Mouse (Mus musculus): ENCODE data around the gene Carm1. TPM values are rescaled to one million over a fixed set of nuclear protein-coding genes. Genes with fewer than 3 reads are reported as not detected.

Carm1 gene
- polyA plus RNA-seq, 1 experiment from 2014 or later, result 11.9 TPM

- Histone ChIP-seq H3K36me3 (ENCODE audit: control insufficient read depth, insufficient read depth) (peaks cover 54% of the 10 kb centered on the region), H3K4me3 (ENCODE audit: low read depth, low read length) (no peak overlapping the region), H3K9ac (ENCODE audit: low read depth, low read length) (no peak overlapping the region), H3K9me3 (ENCODE audit: control insufficient read depth) (no peaks in the 10 kb centered on the region), H3K27me3 (replicated peaks; ENCODE audit: control insufficient read depth, insufficient read depth, low read length) (no peaks in the 10 kb centered on the region), H3K4me1 (replicated peaks; ENCODE audit: control insufficient read depth, insufficient read depth, low read length) (no peaks in the 10 kb centered on the region), H3K27ac (ENCODE audit: low read depth, low read length) (no peak overlapping the region), H3K4me2 (replicated peaks; ENCODE audit: low read depth) (no peak overlapping the region)
- TF ChIP-seq CTCF (IDR thresholded peaks at IDR 0.05; ENCODE audit: low read depth), result no peak
- no peak for ATAC-seq
- WGBS, result 90% methylated on average over 15 of the region's 15 CpGs
Observed at GRCm38 (mm10) chr9:21507753-21508430, 38.8 kb upstream of the Carm1 start.

GRCm38 (mm10) chr9:21508871-21509404 lies 37.8 kb upstream of the Carm1 start:
- H3K9me3 ChIP-seq (ENCODE audit: control insufficient read depth), result no peaks in the 10 kb centered on the region
- no peaks in the 10 kb centered on the region for H3K27me3 ChIP-seq (replicated peaks; ENCODE audit: control insufficient read depth, insufficient read depth, low read length)
- no peak overlapping the region for H3K27ac ChIP-seq (ENCODE audit: low read depth, low read length)
- peak overlapping the region; percentile 55 for H3K4me3 ChIP-seq (ENCODE audit: low read depth, low read length)
- no peak for ATAC-seq
- H3K36me3 ChIP-seq (ENCODE audit: control insufficient read depth, insufficient read depth), result peaks cover 44% of the 10 kb centered on the region
- no peak for TF ChIP-seq CTCF (IDR thresholded peaks at IDR 0.05; ENCODE audit: low read depth)
- H3K4me2 ChIP-seq (replicated peaks; ENCODE audit: low read depth), result peak overlapping the region; percentile 67
- H3K9ac ChIP-seq (ENCODE audit: low read depth, low read length), result no peak overlapping the region; the same call in 1 of the 2 replicates
- no peaks in the 10 kb centered on the region for H3K4me1 ChIP-seq (replicated peaks; ENCODE audit: control insufficient read depth, insufficient read depth, low read length)
- WGBS, result 67% methylated on average over 7 of the region's 7 CpGs

GRCm38 (mm10) chr9:21509772-21510688 lies 36.7 kb upstream of the Carm1 start, which contains the start of gene Tmed1:
TSS of gene Tmed1 (minus strand) at chr9:21510252.
- no peak for TF ChIP-seq CTCF (IDR thresholded peaks at IDR 0.05; ENCODE audit: low read depth)
- Histone ChIP-seq H3K9me3 (ENCODE audit: control insufficient read depth) (no peaks in the 10 kb centered on the region), H3K4me2 (replicated peaks; ENCODE audit: low read depth) (peak within 1 kb of the TSS; percentile 67), H3K4me1 (replicated peaks; ENCODE audit: control insufficient read depth, insufficient read depth, low read length) (no peaks in the 10 kb centered on the region), H3K27me3 (replicated peaks; ENCODE audit: control insufficient read depth, insufficient read depth, low read length) (no peaks in the 10 kb centered on the region), H3K4me3 (ENCODE audit: low read depth, low read length) (peak within 1 kb of the TSS; percentile 55), H3K36me3 (ENCODE audit: control insufficient read depth, insufficient read depth) (peaks cover 33% of the 10 kb centered on the region), H3K9ac (ENCODE audit: low read depth, low read length) (peak within 1 kb of the TSS; percentile 32), H3K27ac (ENCODE audit: low read depth, low read length) (peak within 1 kb of the TSS; percentile 65)
- peak; percentile 97 for ATAC-seq
- WGBS, result under 1% methylated on average over 44 of the region's 44 CpGs

GRCm38 (mm10) chr9:21510689-21511015 lies 36.0 kb upstream of the Carm1 start:
- Histone ChIP-seq H3K9ac (ENCODE audit: low read depth, low read length) (no peak overlapping the region), H3K27me3 (replicated peaks; ENCODE audit: control insufficient read depth, insufficient read depth, low read length) (no peaks in the 10 kb centered on the region), H3K4me3 (ENCODE audit: low read depth, low read length) (peak overlapping the region; percentile 55), H3K36me3 (ENCODE audit: control insufficient read depth, insufficient read depth) (peaks cover 26% of the 10 kb centered on the region), H3K4me1 (replicated peaks; ENCODE audit: control insufficient read depth, insufficient read depth, low read length) (no peaks in the 10 kb centered on the region), H3K9me3 (ENCODE audit: control insufficient read depth) (no peaks in the 10 kb centered on the region), H3K27ac (ENCODE audit: low read depth, low read length) (peak overlapping the region; percentile 65; the same call in 1 of the 2 replicates), H3K4me2 (replicated peaks; ENCODE audit: low read depth) (peak overlapping the region; percentile 67)
- no peak for TF ChIP-seq CTCF (IDR thresholded peaks at IDR 0.05; ENCODE audit: low read depth)
- no peak for ATAC-seq
- WGBS, result 6% methylated on average over 7 of the region's 7 CpGs

GRCm38 (mm10) chr9:21511052-21511451 lies 35.6 kb upstream of the Carm1 start:
- H3K4me3 ChIP-seq (ENCODE audit: low read depth, low read length), result no peak overlapping the region
- H3K27me3 ChIP-seq (replicated peaks; ENCODE audit: control insufficient read depth, insufficient read depth, low read length), result no peaks in the 10 kb centered on the region
- no peak for TF ChIP-seq CTCF (IDR thresholded peaks at IDR 0.05; ENCODE audit: low read depth)
- no peak for ATAC-seq
- no peaks in the 10 kb centered on the region for H3K4me1 ChIP-seq (replicated peaks; ENCODE audit: control insufficient read depth, insufficient read depth, low read length)
- 70% methylated on average over 9 of the region's 9 CpGs for WGBS
- H3K36me3 ChIP-seq (ENCODE audit: control insufficient read depth, insufficient read depth), result peaks cover 22% of the 10 kb centered on the region
- H3K9ac ChIP-seq (ENCODE audit: low read depth, low read length), result no peak overlapping the region
- H3K27ac ChIP-seq (ENCODE audit: low read depth, low read length), result no peak overlapping the region
- no peaks in the 10 kb centered on the region for H3K9me3 ChIP-seq (ENCODE audit: control insufficient read depth)
- H3K4me2 ChIP-seq (replicated peaks; ENCODE audit: low read depth), result peak overlapping the region; percentile 67; the same call in 1 of the 2 replicates

GRCm38 (mm10) chr9:21513466-21513865 lies 33.2 kb upstream of the Carm1 start:
- whole genome bisulfite sequencing, result 98% methylated on average over 4 of the region's 4 CpGs
- no peaks in the 10 kb centered on the region for H3K27me3 ChIP-seq (replicated peaks; ENCODE audit: control insufficient read depth, insufficient read depth, low read length)
- H3K27ac ChIP-seq (ENCODE audit: low read depth, low read length), result no peak overlapping the region
- ATAC-seq, result no peak
- no peak for TF ChIP-seq CTCF (IDR thresholded peaks at IDR 0.05; ENCODE audit: low read depth)
- H3K4me2 ChIP-seq (replicated peaks; ENCODE audit: low read depth), result no peak overlapping the region
- no peaks in the 10 kb centered on the region for H3K4me1 ChIP-seq (replicated peaks; ENCODE audit: control insufficient read depth, insufficient read depth, low read length)
- H3K9ac ChIP-seq (ENCODE audit: low read depth, low read length), result no peak overlapping the region
- H3K36me3 ChIP-seq (ENCODE audit: control insufficient read depth, insufficient read depth), result no peaks in the 10 kb centered on the region; the same call in 1 of the 2 replicates
- no peak overlapping the region for H3K4me3 ChIP-seq (ENCODE audit: low read depth, low read length)
- H3K9me3 ChIP-seq (ENCODE audit: control insufficient read depth), result no peaks in the 10 kb centered on the region
